Mouse (Mus musculus) gastrocnemius, postnatal 36 days (tissue): Measurements from ENCODE around the gene Rcsd1. TPM values are rescaled to one million over a fixed set of nuclear protein-coding genes. Genes with fewer than 3 reads are reported as not detected.
A peak's percentile ranks its signal among the peaks of the same experiment; 100 is the strongest.

Source experiments
- DNase-seq, 2 experiments: peaks; one replicate each; pipeline ENCODE4 v3.0.0; 2022
- intact Hi-C: fragments of 180-260 bp; cut with DNase I; formaldehyde crosslinking; loops from one replicate; pipeline ENCODE4 v1.15.1; 2025
- microRNA-seq, 2 experiments: library from miRNA; unstranded; fragments of <30 nt; microRNA quantifications; one replicate each; pipeline ENCODE4 v1.2.0; 2021
- total RNA-seq, 2 experiments: library from RNA; stranded (reverse); gene quantifications; 2 replicates each; pipeline ENCODE4 v1.2.3; 2021

Gene Rcsd1
- total RNA-seq, 2 experiments from 2014 or later = 96.2 to 99.4 TPM

DNA sequence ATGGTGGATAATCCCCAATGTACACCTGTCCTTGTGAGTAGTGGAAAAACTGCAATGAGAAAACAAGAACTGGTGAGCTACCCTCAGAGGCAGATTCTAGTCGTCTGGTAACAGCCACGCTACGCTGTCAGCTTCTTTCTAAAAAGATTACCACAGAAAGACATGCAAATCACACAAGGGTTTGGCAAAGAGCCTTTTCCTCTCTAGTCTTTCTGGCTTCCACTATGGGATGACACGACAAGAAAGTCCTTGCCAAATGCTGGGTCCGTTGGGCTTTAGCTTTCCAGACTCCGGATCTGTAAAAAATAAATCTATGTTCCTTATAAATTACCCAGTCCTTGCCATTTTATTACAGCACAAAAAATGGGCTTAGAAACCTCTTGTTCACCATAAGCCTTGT is 103.8 kb downstream of the Rcsd1 start:
- intact Hi-C loops = no loop called here
- peak in 1 of 2 experiments; percentile 35 for DNase-seq

DNA sequence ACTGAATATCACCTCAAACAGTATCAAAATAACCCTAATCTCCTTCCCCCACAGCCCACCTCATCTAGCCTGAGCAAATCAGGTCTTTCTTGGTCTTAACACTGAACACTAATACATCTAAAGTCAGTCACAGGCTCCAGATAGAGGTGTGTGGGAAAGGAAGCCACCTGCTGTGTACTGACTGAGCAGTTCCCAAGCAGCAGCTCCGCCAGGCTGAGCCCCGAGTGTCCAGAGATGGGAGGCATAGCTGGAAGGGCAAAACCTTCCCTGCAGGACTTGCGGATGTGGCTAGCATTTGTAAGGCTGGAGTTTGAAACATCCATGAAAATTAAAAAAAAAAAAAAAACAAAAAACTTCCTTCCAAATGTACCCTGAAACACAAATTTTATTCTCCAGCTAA is 104.4 kb downstream of the Rcsd1 start:
- no peak for DNase-seq
- intact Hi-C loops = no loop called here

DNA sequence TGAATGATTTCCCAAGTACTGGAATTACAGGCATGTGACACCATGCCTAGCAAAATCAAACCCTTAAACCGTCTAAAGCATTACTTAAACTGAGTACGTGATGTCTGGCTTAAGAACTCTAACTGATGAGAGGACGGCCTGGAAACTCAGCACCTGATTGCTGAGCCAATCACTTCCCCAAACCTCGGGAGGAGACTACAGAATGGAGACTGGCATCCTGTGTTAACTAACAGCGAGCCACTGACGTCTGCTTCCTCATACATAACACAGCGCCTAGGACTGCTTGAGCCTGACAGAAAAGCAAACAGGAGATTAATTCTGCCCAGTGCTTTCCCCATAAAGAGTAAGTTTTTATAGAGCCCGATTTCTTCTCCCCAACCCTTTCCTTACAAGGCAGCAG is 105.4 kb downstream of the Rcsd1 start:
- no peak for DNase-seq
- intact Hi-C loops = no loop called here

DNA sequence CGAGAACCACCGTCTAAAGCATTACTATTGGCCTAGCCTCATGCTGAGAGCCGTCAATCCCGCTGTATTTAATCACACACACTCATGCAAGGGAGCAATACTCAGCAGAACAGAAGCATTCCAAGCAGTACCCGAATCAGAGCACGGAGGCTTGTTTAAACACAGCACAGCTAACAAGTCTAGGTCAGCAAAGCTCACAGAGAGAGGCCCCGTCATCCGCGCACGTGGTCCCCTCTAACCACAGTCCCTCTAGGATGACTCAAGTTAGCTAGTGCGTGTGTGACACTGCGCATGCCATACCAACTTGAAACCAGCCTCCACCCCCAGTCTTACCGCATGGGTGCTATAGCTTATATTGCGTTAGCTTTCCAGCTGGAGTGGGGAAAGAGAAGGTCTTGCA is 106.3 kb downstream of the Rcsd1 start:
- intact Hi-C loops = no loop called here
- DNase-seq = no peak

DNA sequence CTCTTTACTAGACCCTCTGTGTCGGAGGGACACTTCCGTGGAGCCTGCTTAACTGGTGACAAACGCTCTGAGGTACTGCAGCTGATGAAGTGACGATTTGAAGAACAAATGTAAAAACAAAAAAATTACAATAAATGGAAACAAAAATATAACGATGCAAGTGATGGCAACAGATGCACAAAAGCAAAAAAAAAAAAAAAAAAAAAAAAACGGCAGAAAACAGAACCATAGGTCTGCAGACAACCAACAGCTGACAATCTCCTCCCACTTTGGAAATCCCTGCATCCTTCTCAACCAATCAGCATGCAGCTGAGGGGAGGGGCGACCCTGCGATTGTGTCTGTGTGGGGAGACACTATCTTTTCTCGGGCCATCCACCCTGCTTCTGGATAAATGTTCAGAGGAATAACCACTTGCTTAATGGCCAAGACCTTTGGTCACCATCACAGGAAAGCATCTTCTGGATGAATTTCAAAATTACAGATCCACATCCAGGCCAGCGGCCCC is 107.7 kb downstream of the Rcsd1 start:
- intact Hi-C loops = no loop called here
- DNase-seq = no peak

Small RNA genes within 50 kb of the gene (microRNA-seq; reads per million reads assigned to microRNA genes)
- 0 reads per million in 2 experiments for gene Gm44458

Other genes with a start within 250 kb of the Rcsd1 start
- 100 to 1,000 TPM; 254 to 275 TPM for gene Dcaf6, start 249.3 kb downstream of the Rcsd1 start, total RNA-seq
- 100 to 1,000 TPM; 319 to 325 TPM for gene Mpc2, start 249.1 kb downstream of the Rcsd1 start, total RNA-seq
- gene Adcy10, start 224.6 kb downstream of the Rcsd1 start, total RNA-seq = not detected
- 1 to 10 TPM; 8.6 to 9.1 TPM for gene Mpzl1, start 75.2 kb downstream of the Rcsd1 start, total RNA-seq
- gene Creg1, start 54.0 kb upstream of the Rcsd1 start, total RNA-seq = 10 to 100 TPM; 47.7 to 55.7 TPM
- 1 to 10 TPM in 1 of 2 experiments, under 1 TPM in 1; 0.67 to 2.3 TPM for gene Cd247, start 78.9 kb upstream of the Rcsd1 start, total RNA-seq